Mouse (Mus musculus) v-Abl transformed pro-B cells (cell line): ENCODE measurements around the gene Zyg11b.

Source experiments
- in situ Hi-C, 2 experiments: fragments of 400-800 bp; cut with MboI; formaldehyde crosslinking; loops; one replicate each; pipeline ENCODE4 v1.15.1; 2025; ENCODE audit not compliant: unreplicated experiment in 2 of 2

The Zyg11b gene

GRCm38 (mm10) chr4:108217332-108218179 lies 83.3 kb downstream of the Zyg11b start, which contains the start of gene Zyg11a:
Zyg11a (minus strand) TSS chr4:108218048.
- in situ Hi-C loops, result no loop called here

- in situ Hi-C loops, result no loop called here
Observed at GRCm38 (mm10) chr4:108213023-108213422, 87.9 kb downstream of the Zyg11b start.

DNA sequence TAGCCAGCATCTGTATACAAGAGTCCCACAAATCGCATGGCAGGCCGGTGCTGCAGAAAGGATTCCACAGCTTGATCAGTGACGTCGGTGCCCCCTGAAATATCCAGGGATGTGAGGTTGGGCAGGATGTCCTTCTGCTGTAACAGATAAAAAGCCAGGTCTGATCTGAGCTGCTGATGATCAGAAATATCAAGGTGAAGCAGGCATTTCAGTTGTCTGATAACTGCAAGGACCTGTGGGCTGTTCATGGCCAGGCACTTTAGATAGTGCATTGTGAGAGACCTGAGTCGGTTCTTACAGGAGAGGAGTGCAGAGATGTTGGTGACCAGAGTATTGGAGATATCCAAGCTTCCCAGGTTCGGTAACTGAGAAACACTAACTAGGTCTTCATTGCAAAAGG lies 96.3 kb downstream of the Zyg11b start:
- in situ Hi-C loops, result no loop called here

GRCm38 (mm10) chr4:108199236-108199635 lies 101.7 kb downstream of the Zyg11b start:
- in situ Hi-C loops, result no loop called here

- in situ Hi-C loops, result no loop called here
Observed at GRCm38 (mm10) chr4:108196277-108196855, 104.5 kb downstream of the Zyg11b start.

DNA sequence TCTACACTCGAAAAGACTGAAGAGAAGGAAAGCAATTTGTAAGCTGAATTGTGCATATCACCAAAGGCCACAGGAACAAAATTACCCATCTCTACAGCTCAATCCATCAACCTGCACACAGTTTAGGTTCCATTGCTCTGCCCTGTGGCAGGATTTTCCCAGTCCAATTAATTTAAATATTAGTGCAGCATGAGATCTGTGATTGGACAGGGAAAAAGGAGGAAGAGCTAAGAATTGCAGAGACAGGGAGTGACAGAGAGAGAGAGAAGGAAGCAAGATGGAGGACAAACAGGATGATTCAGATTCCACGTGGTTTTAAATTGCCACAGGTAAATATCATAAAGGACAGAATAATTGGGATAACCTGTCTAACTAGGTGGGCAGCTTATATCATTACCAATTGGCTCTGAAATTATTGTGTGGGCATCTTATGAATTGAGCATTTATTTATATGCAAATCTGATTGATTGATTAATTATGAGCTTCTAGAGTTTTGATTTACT lies 108.0 kb downstream of the Zyg11b start:
- in situ Hi-C loops, result no loop called here

DNA sequence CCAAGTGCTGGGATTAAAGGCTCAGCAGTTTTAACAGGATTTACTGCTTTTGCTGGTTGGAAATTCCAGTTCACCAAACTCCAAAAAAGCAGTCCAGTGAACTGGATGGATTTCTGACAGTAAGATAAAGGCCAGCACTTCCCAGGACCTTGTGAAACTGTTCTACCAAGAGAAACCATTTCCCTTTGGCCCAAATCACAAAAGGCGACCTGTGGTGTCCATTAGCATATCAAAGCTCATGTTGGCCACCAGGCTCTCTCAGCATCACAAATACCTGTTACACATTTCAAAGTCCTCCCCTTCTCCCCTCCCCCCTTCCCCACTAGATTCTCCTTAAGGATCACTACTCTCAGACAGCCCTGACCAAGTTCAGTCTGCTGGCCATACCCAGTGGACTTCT lies 118.6 kb downstream of the Zyg11b start:
- in situ Hi-C loops, result no loop called here
